18 mouse cellular contexts compared by ENCODE assay signal in the genomic region with DNA sequence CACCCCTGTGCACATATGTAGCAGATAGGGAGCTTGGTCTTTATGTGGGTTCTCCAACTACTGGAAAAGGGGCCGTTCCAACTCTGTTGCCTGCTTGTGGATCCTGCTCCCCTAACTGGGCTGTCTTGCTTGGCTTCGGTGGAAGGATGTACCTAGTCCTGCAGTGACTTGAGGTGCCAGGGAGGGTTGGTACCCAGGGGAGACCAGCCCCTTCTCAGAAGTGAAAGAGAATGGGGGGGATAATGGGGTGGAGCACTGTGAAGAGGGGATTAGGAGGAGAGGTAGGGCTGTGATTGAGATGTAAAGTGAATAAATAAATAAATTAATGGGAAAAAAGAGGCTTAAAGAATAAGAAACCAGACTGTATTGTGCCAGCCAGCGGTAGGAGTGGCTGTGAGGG.
"Had no signal": no experiment of that assay in that cellular context is flagged by ENCODE, and none has a peak within 500 bp of the region (broad histone marks: within the 10 kb centered on the region; RNA-seq: fewer than 3 reads in every experiment).

No protein-coding gene starts in this region.

- H3K27me3 ChIP-seq: liver, embryonic 12.5 days; neural tube, embryonic 13.5 days; neural tube, embryonic 15.5 days had no signal

- H3K4me3 ChIP-seq: liver, embryonic 12.5 days; myocyte; neural tube, embryonic 13.5 days; neural tube, embryonic 15.5 days had no signal

- DNase-seq: lung, adult 18-20 months; lung, embryonic 14.5 days; lung, postnatal 10 days; lung, postnatal 4 days; midbrain, embryonic 14.5 days; retina, postnatal 1 day; right cerebral cortex, adult 18-20 months; right cerebral cortex, postnatal 25 days; right cerebral cortex, postnatal 4 days; spleen, adult 18-20 months; thymus, adult 18-20 months; thymus, postnatal 14 days; thymus, postnatal 36 days had no signal

- H3K9me3 ChIP-seq: liver, embryonic 12.5 days; neural tube, embryonic 13.5 days; neural tube, embryonic 15.5 days had no signal

- H3K4me2 ChIP-seq: liver, embryonic 12.5 days; lung, embryonic 14.5 days; neural tube, embryonic 13.5 days; neural tube, embryonic 15.5 days had no signal

- H3K4me1 ChIP-seq: liver, embryonic 12.5 days had no signal

- H3K9ac ChIP-seq: liver, embryonic 12.5 days; liver, embryonic 14.5 days; lung, embryonic 14.5 days; neural tube, embryonic 13.5 days; neural tube, embryonic 15.5 days had no signal

- ATAC-seq: liver, embryonic 12.5 days had no signal

- H3K36me3 ChIP-seq: liver, embryonic 12.5 days; neural tube, embryonic 13.5 days; neural tube, embryonic 15.5 days had no signal

- H3K27ac ChIP-seq: liver, embryonic 12.5 days; liver, embryonic 14.5 days; neural tube, embryonic 13.5 days; neural tube, embryonic 15.5 days had no signal
